Mouse (Mus musculus) heart, embryonic 10.5 days (tissue): ENCODE data around the gene Neurl2. TPM values are rescaled to one million over a fixed set of nuclear protein-coding genes. Genes with fewer than 3 reads are reported as not detected.
"Not testable (repeated sequence)": the region's sequence is repeated elsewhere in the genome, so short reads cannot be mapped to it uniquely, and the experiment has no call there.

Experiments
- DNase-seq: peaks from one replicate; pipeline ENCODE4 v3.0.0-alpha.2; 2017; ENCODE audit warnings: low spot score
- H3K27ac ChIP-seq: fragments of 300-500 bp; sonication (generic); 2 replicates; pipeline ENCODE4 v1.5.1; 2016; ENCODE audit warnings: mild to moderate bottlenecking
- H3K27me3 ChIP-seq: fragments of 300-500 bp; sonication (generic); 2 replicates; pipeline ENCODE4 v1.6.1; 2016; ENCODE audit warnings: mild to moderate bottlenecking; ENCODE audit not compliant: poor library complexity, insufficient read depth, severe bottlenecking
- H3K36me3 ChIP-seq: fragments of 300-500 bp; sonication (generic); 2 replicates; pipeline ENCODE4 v1.6.1; 2016; ENCODE audit warnings: mild to moderate bottlenecking, moderate library complexity
- H3K4me1 ChIP-seq: fragments of 300-500 bp; sonication (generic); 2 replicates; pipeline ENCODE4 v1.6.1; 2016; ENCODE audit warnings: mild to moderate bottlenecking
- H3K4me3 ChIP-seq: fragments of 300-500 bp; sonication (generic); 2 replicates; pipeline ENCODE4 v1.5.1; 2016; ENCODE audit warnings: mild to moderate bottlenecking, moderate library complexity
- H3K9me3 ChIP-seq: fragments of 300-500 bp; sonication (generic); 2 replicates; pipeline ENCODE4 v1.6.1; 2016; ENCODE audit warnings: mild to moderate bottlenecking, moderate library complexity
- WGBS: fragments of 180-500 bp; shearing (Covaris S2); methylation state at CpG from one replicate; pipeline ENCODE4 v1.1.7; 2016; 5-methylcytosine and 5-hydroxymethylcytosine counted together
- polyA plus RNA-seq: library from polyadenylated mRNA; unstranded; fragments of >200 nt; fragmentation: Nextera tagmentation; extraction: Ambion mirVana; gene quantifications from 2 replicates; pipeline ENCODE4 v1.2.1, GENCODE M21; 2016

Gene Neurl2
- polyA plus RNA-seq, 1 experiment from 2014 or later: 28.2 TPM

DNA sequence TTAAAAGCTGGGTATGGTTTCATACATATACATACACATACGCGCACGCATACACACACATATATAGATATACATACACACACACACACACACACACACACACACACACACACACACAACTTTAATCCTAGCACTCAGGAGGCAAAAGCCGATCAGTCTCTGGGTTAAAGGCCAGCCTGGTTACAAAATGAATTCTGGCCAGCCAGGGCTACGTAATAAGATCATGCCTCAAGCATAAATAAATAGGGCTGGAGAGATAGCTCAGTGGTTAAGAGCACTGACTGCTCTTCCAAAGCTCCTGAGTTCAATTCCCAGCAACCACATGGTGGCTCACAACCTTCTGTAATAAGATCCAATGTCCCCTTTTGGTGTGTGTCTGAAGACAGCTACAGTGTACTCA, 22.3 kb upstream of the Neurl2 start:
- H3K4me1 ChIP-seq: peaks cover 32% of the 10 kb centered on the region
- not testable (repeated sequence) for H3K27ac ChIP-seq, H3K9me3 ChIP-seq, H3K4me3 ChIP-seq, DNase-seq, H3K36me3 ChIP-seq
- H3K27me3 ChIP-seq: peaks cover 75% of the 10 kb centered on the region
- WGBS: 81% methylated on average over 5 of the region's 5 CpGs

DNA sequence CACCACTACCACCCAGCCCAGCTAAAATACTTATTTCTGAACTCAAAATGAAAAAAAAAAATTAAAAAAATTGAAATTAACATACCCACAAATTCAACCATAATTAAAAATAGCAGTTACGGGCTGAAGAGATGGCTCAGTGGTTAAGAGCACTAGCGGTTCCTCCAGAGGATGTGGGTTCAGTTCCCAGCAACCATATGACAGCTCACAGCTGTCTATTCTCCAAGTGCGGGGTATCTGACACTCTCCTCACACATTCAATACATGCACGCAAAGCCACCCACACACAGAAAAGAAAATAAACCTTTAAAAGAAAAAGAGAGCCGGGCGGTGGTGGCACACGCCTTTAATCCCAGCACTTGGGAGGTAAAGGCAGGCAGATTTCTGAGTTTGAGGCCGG, 16.8 kb upstream of the Neurl2 start:
- Histone ChIP-seq H3K27ac (no peak overlapping the region), H3K4me1 (peaks cover 7% of the 10 kb centered on the region; the same call in 1 of the 2 replicates), H3K4me3 (no peak overlapping the region), H3K9me3 (no peaks in the 10 kb centered on the region), H3K27me3 (peaks cover 25% of the 10 kb centered on the region), H3K36me3 (0 out of 2 replicates have a peak, but pooled peaks cover 4% of the 10 kb centered on the region)
- 83% methylated on average over 8 of the region's 8 CpGs for WGBS
- DNase-seq: no peak

DNA sequence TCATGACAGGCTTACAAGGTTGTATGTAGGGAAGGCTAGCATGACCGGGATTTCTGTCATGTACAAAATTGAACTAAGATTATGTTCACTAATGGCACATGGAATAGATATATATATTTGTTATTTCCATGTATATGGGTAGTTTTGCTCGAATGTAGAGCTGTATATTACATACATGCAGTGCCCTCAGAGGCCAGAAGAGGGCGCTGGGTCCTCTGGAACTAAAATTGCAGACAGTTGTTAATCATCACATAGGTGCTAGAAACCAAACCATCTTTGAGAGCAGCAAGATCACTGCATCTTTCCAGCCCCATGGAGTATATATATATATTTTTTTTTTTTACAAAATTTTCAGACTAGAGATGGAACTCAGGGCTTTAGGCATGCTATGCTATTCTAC, 12.5 kb upstream of the Neurl2 start:
- Histone ChIP-seq H3K27ac (no peak overlapping the region), H3K36me3 (0 out of 2 replicates have a peak, but pooled peaks cover 3% of the 10 kb centered on the region), H3K4me3 (no peak overlapping the region), H3K27me3 (no peaks in the 10 kb centered on the region), H3K4me1 (peaks cover 4% of the 10 kb centered on the region; the same call in 1 of the 2 replicates), H3K9me3 (no peaks in the 10 kb centered on the region)
- DNase-seq: no peak
- 46% methylated on average over 3 of the region's 3 CpGs for WGBS

DNA sequence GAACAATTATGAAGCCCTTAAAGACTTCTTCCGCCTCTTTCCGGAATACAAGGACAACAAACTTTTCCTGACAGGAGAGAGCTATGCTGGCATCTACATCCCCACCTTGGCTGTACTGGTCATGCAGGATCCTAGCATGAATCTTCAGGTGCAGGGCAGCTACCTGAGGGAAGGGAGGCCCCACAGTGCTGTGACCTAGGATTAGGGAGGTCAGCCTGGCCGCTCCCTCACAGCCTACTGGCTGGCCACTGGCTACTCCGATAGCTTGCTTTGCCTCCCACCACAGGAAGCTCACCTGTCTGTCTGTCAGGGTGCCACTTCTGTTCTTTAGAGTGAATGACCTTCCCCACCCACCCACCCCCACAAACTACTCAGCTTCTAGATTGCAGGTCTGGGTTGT, 1.9 kb upstream of the Neurl2 start:
- H3K36me3 ChIP-seq: peaks cover 47% of the 10 kb centered on the region
- no peak overlapping the region for H3K27ac ChIP-seq
- WGBS: 96% methylated on average over 4 of the region's 4 CpGs
- peaks cover 30% of the 10 kb centered on the region for H3K4me1 ChIP-seq
- no peaks in the 10 kb centered on the region for H3K27me3 ChIP-seq
- peak overlapping the region; percentile 83; the same call in 1 of the 2 replicates for H3K4me3 ChIP-seq
- H3K9me3 ChIP-seq: no peaks in the 10 kb centered on the region
- no peak for DNase-seq

DNA sequence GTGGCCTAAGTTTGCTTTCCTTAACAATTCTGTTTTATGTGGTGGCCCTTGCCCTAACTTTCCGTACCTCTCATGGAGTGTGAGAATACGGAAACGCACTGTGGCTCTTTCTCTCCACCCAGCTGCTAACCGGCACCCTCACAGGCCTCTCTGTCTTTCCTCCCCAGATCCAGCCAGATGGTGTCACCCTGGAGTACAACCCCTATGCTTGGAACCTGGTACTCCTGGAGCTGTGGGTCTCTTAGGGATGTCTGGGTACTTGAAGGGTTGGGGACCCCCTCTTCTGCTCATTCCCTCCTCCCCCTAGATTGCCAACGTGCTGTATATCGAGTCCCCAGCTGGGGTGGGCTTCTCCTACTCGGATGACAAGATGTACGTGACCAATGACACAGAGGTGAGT, 1.3 kb upstream of the Neurl2 start:
- no peaks in the 10 kb centered on the region for H3K9me3 ChIP-seq
- H3K27me3 ChIP-seq: no peaks in the 10 kb centered on the region
- H3K27ac ChIP-seq: peak overlapping the region; percentile 96

DNA sequence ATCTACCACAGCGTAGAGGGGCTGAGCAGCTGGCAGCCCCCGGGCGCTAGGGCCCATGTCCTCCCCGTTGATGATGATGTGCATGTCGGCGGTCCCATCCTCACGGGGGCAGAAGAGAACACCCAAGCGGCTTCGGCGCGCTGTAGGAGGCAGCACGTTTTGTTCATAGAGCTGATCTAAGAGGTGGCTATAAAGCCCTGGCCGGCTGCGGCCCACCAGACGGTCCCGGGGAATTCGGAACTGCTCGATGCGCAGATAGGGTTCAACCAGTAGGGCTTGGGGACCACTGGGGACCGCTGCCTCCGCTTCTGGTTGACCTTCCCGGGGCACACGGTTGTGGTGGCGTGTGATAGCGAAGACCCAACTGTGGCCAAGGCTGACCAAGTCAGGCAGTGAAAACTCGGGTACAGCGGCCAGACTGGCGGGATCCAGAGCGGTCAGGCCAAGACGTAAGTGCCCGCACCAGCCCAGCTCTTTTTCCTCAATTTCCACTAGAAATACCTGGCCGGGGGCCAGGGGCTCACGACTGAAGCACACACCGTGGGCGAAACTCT, 431 bp downstream of the Neurl2 start, which contains the start of gene Ctsa:
TSS of gene Ctsa (plus strand) at position 126 of the 554 bp plus-strand sequence.
- peak; percentile 93 for DNase-seq
- under 1% methylated on average over 35 of the region's 35 CpGs for WGBS
- peaks cover 38% of the 10 kb centered on the region for H3K36me3 ChIP-seq
- peaks cover 30% of the 10 kb centered on the region for H3K4me1 ChIP-seq
- peak within 1 kb of the TSS; percentile 83 for H3K4me3 ChIP-seq
- H3K27ac ChIP-seq: peak within 1 kb of the TSS; percentile 96
- H3K27me3 ChIP-seq: no peaks in the 10 kb centered on the region
- H3K9me3 ChIP-seq: no peaks in the 10 kb centered on the region

More for the DNA sequence above, 1.3 kb upstream of the Neurl2 start:
- WGBS: 43% methylated on average over 8 of the region's 8 CpGs
- peaks cover 41% of the 10 kb centered on the region for H3K36me3 ChIP-seq
- no peak for DNase-seq
- H3K4me3 ChIP-seq: peak overlapping the region; percentile 83
- peaks cover 30% of the 10 kb centered on the region for H3K4me1 ChIP-seq

DNA sequence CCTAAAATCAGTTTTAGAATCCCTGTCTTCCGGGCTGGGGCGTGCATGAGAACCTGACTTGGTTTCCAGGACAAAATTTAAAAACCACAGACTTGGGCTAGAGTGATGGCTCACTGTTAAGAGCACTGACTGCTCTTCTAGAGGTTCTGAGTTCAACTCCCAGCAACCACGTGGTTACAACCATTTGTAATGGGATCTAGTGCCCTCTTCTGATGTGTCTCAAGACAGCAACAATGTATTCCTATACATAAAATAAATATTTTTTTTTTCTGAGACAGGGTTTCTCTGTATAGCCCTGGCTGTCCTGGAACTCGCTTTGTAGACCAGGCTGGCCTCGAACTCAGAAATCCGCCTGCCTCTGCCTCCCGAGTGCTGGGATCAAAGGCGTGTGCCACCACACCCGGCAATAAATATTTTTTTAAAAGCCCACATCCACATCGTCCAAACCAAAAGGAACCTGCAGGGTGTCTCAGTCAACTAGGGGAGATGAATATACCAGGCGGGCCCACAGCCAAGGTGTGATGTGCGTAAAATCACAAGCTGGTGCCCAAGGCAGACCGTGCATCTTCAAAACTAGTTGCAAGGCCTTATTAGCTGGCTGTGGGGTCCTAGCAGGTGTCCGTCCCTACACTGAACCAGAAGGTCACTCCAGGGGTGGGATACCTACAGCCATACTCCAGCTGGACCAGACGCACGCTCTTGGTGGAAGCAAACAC, 1.1 kb downstream of the Neurl2 start:
- Histone ChIP-seq H3K36me3 (peaks cover 38% of the 10 kb centered on the region), H3K27ac (peak overlapping the region; percentile 96), H3K4me3 (peak overlapping the region; percentile 83), H3K27me3 (no peaks in the 10 kb centered on the region), H3K9me3 (no peaks in the 10 kb centered on the region), H3K4me1 (peaks cover 30% of the 10 kb centered on the region)
- no peak for DNase-seq
- 58% methylated on average over 16 of the region's 16 CpGs for WGBS

DNA sequence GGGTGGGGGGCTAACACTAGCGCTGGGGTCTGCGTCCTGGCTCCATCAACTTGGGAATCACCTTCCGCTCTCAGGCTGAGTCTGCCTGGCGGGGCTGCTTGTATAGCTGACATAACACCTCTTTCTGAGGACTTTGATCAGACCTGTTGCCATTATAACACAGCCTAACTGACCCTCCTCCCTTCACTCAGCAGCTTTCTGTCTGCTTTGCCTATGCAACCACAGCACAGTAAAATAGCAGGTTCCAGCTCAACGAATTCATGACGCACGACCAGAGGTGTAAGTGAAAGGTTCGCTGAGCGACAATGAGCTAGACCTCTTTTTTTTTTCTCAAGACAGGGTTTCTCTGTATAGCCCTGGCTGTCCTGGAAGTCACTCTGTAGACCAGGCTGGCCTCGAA, 2.2 kb downstream of the Neurl2 start:
- 84% methylated on average over 10 of the region's 10 CpGs for WGBS
- peaks cover 30% of the 10 kb centered on the region for H3K4me1 ChIP-seq
- no peak for DNase-seq
- no peak overlapping the region for H3K27ac ChIP-seq
- H3K36me3 ChIP-seq: peaks cover 38% of the 10 kb centered on the region
- H3K9me3 ChIP-seq: no peaks in the 10 kb centered on the region
- no peak overlapping the region for H3K4me3 ChIP-seq
- H3K27me3 ChIP-seq: no peaks in the 10 kb centered on the region

DNA sequence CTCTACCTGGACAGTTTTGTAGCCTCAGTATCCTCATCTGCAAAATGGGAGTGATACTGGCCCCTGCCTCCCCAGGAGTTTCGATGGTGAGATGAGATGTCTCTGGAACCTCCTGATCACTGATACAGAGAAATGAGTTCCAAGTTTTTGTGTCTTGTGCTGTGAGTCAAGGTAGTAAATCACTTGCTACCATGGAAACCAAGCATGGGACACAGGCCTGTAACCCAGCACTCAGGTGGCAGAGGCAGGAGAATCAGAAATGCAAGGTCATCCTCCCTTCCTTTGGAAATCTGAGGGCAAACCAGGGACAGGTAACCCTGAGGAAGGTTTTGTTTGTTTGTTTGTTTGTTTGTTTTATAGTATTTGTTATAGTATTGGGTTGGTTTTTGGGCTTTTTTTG, 4.2 kb downstream of the Neurl2 start:
- no peak for DNase-seq
- WGBS: 95% methylated on average over 1 of the region's 1 CpGs
- no peaks in the 10 kb centered on the region for H3K9me3 ChIP-seq
- H3K27me3 ChIP-seq: no peaks in the 10 kb centered on the region
- no peak overlapping the region for H3K4me3 ChIP-seq
- no peak overlapping the region for H3K27ac ChIP-seq
- H3K36me3 ChIP-seq: peaks cover 45% of the 10 kb centered on the region
- peaks cover 19% of the 10 kb centered on the region for H3K4me1 ChIP-seq

DNA sequence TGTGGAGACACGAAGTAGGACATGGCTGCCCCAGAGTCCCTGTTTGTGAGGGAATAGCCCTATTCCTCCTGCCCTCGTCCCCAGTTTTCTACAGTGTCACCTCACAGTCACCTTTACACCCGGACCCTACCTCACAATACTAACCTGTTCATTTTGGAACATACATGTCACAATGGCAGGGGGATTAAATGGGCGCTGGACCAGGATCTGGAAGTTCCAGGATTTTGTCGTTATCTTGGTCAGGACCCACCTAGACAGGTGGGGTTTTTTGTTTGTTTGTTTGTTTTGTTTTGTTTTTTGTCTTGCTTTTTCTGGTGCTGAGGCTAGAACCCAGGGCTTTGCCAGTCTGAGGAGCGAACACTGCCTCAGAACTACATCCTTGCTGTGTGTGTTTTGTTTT, 4.8 kb downstream of the Neurl2 start, which contains the start of gene Spata25:
TSS of gene Spata25 (minus strand) at position 101 of the 400 bp plus-strand sequence.
- Histone ChIP-seq H3K9me3 (no peaks in the 10 kb centered on the region), H3K36me3 (peaks cover 45% of the 10 kb centered on the region), H3K27me3 (no peaks in the 10 kb centered on the region), H3K4me3 (no peak within 1 kb of the TSS), H3K4me1 (peaks cover 18% of the 10 kb centered on the region), H3K27ac (no peak within 1 kb of the TSS)
- WGBS: 80% methylated on average over 6 of the region's 6 CpGs
- DNase-seq: no peak

DNA sequence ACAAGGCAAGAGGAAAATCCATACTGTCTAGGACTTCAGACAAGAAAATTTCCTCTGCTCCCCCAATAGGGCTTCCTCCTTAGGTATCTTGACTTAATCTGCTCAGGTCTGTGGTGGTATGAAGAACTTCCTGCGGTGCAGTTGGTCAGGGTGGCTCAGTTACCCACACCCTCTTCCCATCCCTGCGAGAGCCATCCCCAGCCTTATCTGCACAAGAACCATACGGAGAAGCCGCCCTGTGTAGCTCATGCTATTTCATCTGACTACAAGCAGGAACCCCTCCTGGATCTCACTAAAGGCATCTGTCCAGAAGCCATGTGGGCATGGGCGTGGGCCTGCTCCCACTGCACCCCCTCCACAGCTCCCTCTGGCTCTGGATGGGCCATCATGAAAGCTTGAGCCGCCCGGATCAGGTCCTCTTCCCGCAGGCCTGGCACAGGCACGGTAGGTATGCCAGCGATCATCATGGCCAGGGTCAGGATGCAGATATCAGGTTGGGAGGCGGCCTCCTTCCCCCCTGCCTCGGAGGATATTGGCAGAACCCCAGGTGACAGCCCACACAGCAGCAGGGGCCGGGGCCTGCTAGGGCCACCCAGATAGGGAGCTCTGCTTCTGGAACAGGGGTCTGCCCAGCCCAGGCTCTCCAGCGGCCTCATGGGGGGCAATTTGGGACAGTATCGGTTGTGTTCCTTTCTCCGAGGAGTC, 6.0 kb downstream of the Neurl2 start:
- no peak overlapping the region for H3K4me3 ChIP-seq
- H3K27ac ChIP-seq: no peak overlapping the region
- peaks cover 45% of the 10 kb centered on the region for H3K36me3 ChIP-seq
- no peak for DNase-seq
- 83% methylated on average over 15 of the region's 16 CpGs for WGBS
- H3K27me3 ChIP-seq: no peaks in the 10 kb centered on the region
- H3K4me1 ChIP-seq: peaks cover 16% of the 10 kb centered on the region
- no peaks in the 10 kb centered on the region for H3K9me3 ChIP-seq

DNA sequence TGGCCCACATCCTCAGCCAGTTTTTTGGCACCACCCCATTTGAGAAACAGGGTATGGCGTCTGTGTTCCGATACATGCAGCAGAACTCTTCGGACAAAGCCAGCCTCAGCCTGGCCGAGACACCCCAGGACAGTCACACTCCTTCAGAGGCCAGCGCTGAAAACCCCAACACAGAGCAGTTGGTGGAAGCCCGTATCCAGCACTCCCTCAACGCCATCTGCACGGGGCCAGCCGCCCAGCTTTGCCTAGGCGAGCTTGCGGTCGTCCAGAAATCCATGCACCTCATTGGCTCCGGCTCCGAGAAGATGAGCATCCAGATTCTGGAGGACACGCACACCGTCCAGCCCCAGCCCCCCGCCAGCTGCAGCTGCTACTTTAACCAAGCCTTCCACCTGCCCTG, 7.7 kb downstream of the Neurl2 start:
- 92% methylated on average over 17 of the region's 17 CpGs for WGBS
- H3K27ac ChIP-seq: no peak overlapping the region
- no peak for DNase-seq
- H3K36me3 ChIP-seq: peaks cover 55% of the 10 kb centered on the region
- H3K4me3 ChIP-seq: no peak overlapping the region
- H3K4me1 ChIP-seq: peaks cover 11% of the 10 kb centered on the region
- H3K9me3 ChIP-seq: no peaks in the 10 kb centered on the region
- no peaks in the 10 kb centered on the region for H3K27me3 ChIP-seq

DNA sequence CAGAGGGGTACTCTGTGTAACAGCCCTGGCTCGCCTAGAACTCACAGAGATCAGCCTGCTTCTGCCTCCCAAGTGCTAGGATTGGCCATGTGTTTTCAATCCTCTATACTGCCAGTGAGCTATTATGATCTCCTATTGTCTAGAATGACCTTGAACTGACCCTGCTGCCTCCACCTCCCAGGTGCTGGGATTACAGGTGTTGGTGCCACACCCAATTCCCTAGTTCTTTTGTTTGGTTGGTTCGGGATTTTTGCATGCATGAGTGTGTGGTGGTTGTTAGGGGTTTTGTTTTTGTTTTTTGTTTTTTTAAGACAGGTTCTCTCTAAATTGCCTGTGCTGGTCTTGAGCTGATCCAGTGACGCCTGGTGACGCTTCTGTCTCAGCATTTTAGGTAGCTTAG, 9.3 kb downstream of the Neurl2 start:
- WGBS: 88% methylated on average over 4 of the region's 4 CpGs
- no peaks in the 10 kb centered on the region for H3K9me3 ChIP-seq
- H3K27me3 ChIP-seq: no peaks in the 10 kb centered on the region
- no peak overlapping the region for H3K4me3 ChIP-seq
- peaks cover 10% of the 10 kb centered on the region; the same call in 1 of the 2 replicates for H3K4me1 ChIP-seq
- peaks cover 63% of the 10 kb centered on the region for H3K36me3 ChIP-seq
- DNase-seq: no peak
- H3K27ac ChIP-seq: no peak overlapping the region
